Mouse (Mus musculus): Measurements from ENCODE around the gene Ptprj. TPM values are rescaled to one million over a fixed set of nuclear protein-coding genes. Genes with fewer than 3 reads are reported as not detected.

The Ptprj gene
- polyA plus RNA-seq (2014; fragmentation: Illumina TruSeq; extraction: RNeasy Lipid Tissue Mini Kit (QIAGEN cat#74804); ENCODE audit: low read depth, low replicate concordance), result 3.4 TPM

GRCm38 (mm10) chr2:90580236-90581005 lies at the start of gene Ptprj:
Ptprj (minus strand) TSS chr2:90580647.

DNA sequence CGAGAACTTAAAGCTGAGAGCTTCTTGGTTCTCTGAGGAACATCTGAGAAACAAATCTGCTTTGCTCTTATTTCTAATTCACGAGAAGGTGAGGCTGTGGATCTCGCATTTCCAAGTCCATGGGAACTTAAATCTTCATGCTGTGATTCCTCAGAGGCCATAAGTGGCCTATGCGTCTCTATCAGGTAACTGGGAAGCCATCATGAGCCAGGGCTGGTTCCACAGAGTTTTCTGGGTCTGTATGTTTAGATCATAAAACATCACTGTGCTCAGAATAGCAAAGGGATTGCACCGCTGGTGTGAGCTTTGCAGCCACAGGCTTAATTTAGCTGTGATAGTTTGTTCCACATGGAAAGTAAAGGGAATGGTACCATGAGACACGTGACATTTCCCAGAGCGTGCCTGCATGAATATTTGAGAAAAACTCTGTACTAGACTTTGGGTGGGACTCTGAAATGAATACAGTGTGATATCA lies 181.8 kb downstream of the Ptprj start, which contains the start of gene Olfr1274-ps:
Gene Olfr1274-ps, plus strand, starts transcription at position 51 of the 475 bp plus-strand sequence.

Other genes starting within 250 kb of the Ptprj start
- gene Olfr1274-ps, start 182.0 kb downstream of the Ptprj start, polyA plus RNA-seq (2014; fragmentation: Illumina TruSeq; extraction: RNeasy Lipid Tissue Mini Kit (QIAGEN cat#74804); ENCODE audit: low read depth, low replicate concordance), result not detected
- gene Nup160, start 96.6 kb upstream of the Ptprj start, polyA plus RNA-seq (2014; fragmentation: Illumina TruSeq; extraction: RNeasy Lipid Tissue Mini Kit (QIAGEN cat#74804); ENCODE audit: low read depth, low replicate concordance), result 8.4 TPM
- gene Fnbp4, start 164.7 kb upstream of the Ptprj start, polyA plus RNA-seq (2014; fragmentation: Illumina TruSeq; extraction: RNeasy Lipid Tissue Mini Kit (QIAGEN cat#74804); ENCODE audit: low read depth, low replicate concordance), result 25.7 TPM
- 1.2 TPM for gene Agbl2, start 202.1 kb upstream of the Ptprj start, polyA plus RNA-seq (2014; fragmentation: Illumina TruSeq; extraction: RNeasy Lipid Tissue Mini Kit (QIAGEN cat#74804); ENCODE audit: low read depth, low replicate concordance)